Mouse (Mus musculus) hindbrain, embryonic 14.5 days (tissue): ENCODE results near the gene Fam149b. TPM values are rescaled to one million over a fixed set of nuclear protein-coding genes. Genes with fewer than 3 reads are reported as not detected.

Experiments
- ATAC-seq: fragments of 200-750 bp; cut with Nextera tagmentation; 2 replicates; pipeline ENCODE4 v1.8.0; 2017; ENCODE audit warnings: moderate number of reproducible peaks, mild to moderate bottlenecking, moderate TSS enrichment, moderate library complexity; ENCODE audit not compliant: low FRiP score
- DNase-seq: peaks from one replicate; pipeline ENCODE4 v3.0.0-alpha.2; 2015; ENCODE audit warnings: low spot score
- H3K27ac ChIP-seq: fragments of 300-500 bp; sonication (generic); 2 replicates; pipeline ENCODE4 v1.5.1; 2014; ENCODE audit warnings: mild to moderate bottlenecking, moderate library complexity
- H3K27me3 ChIP-seq: fragments of 300-500 bp; sonication (generic); 2 replicates; pipeline ENCODE4 v1.6.1; 2014; ENCODE audit warnings: mild to moderate bottlenecking, low read length, mixed read lengths; ENCODE audit not compliant: control insufficient read depth, insufficient read depth
- H3K36me3 ChIP-seq: fragments of 300-500 bp; sonication (generic); replicated peaks from 2 replicates; pipeline ENCODE4 v1.6.1; 2014; ENCODE audit not compliant: control insufficient read depth, insufficient read depth
- H3K4me1 ChIP-seq: fragments of 300-500 bp; sonication (generic); replicated peaks from 2 replicates; pipeline ENCODE4 v1.6.1; 2014; ENCODE audit warnings: antibody characterized with exemption, low read length, mixed read lengths; ENCODE audit not compliant: control insufficient read depth, insufficient read depth
- H3K4me2 ChIP-seq: fragments of 300-500 bp; sonication (generic); replicated peaks from 2 replicates; pipeline ENCODE4 v1.6.1; 2014; ENCODE audit warnings: mild to moderate bottlenecking, moderate library complexity
- H3K4me3 ChIP-seq: fragments of 300-500 bp; sonication (generic); replicated peaks from 2 replicates; pipeline ENCODE4 v1.5.1; 2014; ENCODE audit warnings: mild to moderate bottlenecking, low read length
- H3K9ac ChIP-seq: fragments of 300-500 bp; sonication (generic); 2 replicates; pipeline ENCODE4 v1.6.1; 2014
- H3K9me3 ChIP-seq: fragments of 300-500 bp; sonication (generic); 2 replicates; pipeline ENCODE4 v1.6.1; 2016; ENCODE audit warnings: low read length; ENCODE audit not compliant: control insufficient read depth
- WGBS: fragments of 180-500 bp; shearing (Covaris S2); extraction: QIAGEN DNeasy Blood & Tissue Kit; methylation state at CpG from one replicate; pipeline ENCODE4 v1.1.7; 2014; 5-methylcytosine and 5-hydroxymethylcytosine counted together
- polyA plus RNA-seq: library from polyadenylated mRNA; unstranded; fragments of >200 nt; fragmentation: Nextera tagmentation; extraction: Ambion mirVana; gene quantifications from 2 replicates; pipeline ENCODE4 v1.2.1, GENCODE M21; 2014

Fam149b gene
- polyA plus RNA-seq, 1 experiment from 2014 or later: 45.6 TPM

- Histone ChIP-seq H3K9ac (no peak overlapping the region), H3K4me3 (no peak overlapping the region), H3K27me3 (no peaks in the 10 kb centered on the region), H3K9me3 (no peaks in the 10 kb centered on the region), H3K4me1 (no peaks in the 10 kb centered on the region), H3K36me3 (no peaks in the 10 kb centered on the region), H3K27ac (no peak overlapping the region), H3K4me2 (no peak overlapping the region)
- ATAC-seq (no peak), DNase-seq (no peak)
- WGBS: 92% methylated on average over 6 of the region's 6 CpGs
Observed at GRCm38 (mm10) chr14:20423046-20423445, 75.1 kb downstream of the Fam149b start.

GRCm38 (mm10) chr14:20428593-20428992 is 80.6 kb downstream of the Fam149b start:
- Histone ChIP-seq H3K4me2 (no peak overlapping the region), H3K36me3 (no peaks in the 10 kb centered on the region), H3K4me1 (no peaks in the 10 kb centered on the region), H3K27me3 (no peaks in the 10 kb centered on the region), H3K4me3 (no peak overlapping the region), H3K9me3 (no peaks in the 10 kb centered on the region), H3K9ac (no peak overlapping the region), H3K27ac (no peak overlapping the region)
- 39% methylated on average over 1 of the region's 1 CpGs for WGBS
- ATAC-seq (no peak), DNase-seq (no peak)

GRCm38 (mm10) chr14:20429833-20430232 is 81.9 kb downstream of the Fam149b start:
- ATAC-seq (no peak), DNase-seq (no peak)
- H3K27me3 ChIP-seq: no peaks in the 10 kb centered on the region
- no peaks in the 10 kb centered on the region for H3K4me1 ChIP-seq
- H3K27ac ChIP-seq: no peak overlapping the region
- no peak overlapping the region for H3K9ac ChIP-seq
- H3K4me2 ChIP-seq: no peak overlapping the region
- no peaks in the 10 kb centered on the region for H3K36me3 ChIP-seq
- H3K9me3 ChIP-seq: no peaks in the 10 kb centered on the region
- WGBS: 74% methylated on average over 1 of the region's 1 CpGs
- H3K4me3 ChIP-seq: no peak overlapping the region

DNA sequence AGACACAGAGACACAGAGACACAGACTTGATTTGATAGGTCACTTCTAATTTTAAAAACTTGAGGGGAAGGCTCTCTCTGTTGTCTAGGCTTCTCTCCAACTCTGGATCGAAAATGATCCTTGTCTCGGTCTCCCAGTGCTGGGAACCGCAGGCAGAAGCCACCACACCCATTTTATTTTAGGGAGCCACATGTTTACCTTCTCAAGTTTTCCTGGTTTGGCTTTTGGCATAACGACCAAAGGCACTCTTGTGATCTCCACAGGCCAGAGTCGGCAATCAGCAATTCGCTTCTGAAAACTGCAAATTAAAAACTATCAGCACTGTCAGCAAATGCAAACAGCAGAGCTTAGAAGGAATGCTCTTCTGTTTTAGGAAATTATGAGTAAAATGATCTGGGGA is 83.8 kb downstream of the Fam149b start:
- Histone ChIP-seq H3K27ac (no peak overlapping the region), H3K4me1 (no peaks in the 10 kb centered on the region), H3K4me2 (no peak overlapping the region), H3K9ac (no peak overlapping the region), H3K9me3 (no peaks in the 10 kb centered on the region), H3K4me3 (no peak overlapping the region), H3K27me3 (no peaks in the 10 kb centered on the region), H3K36me3 (no peaks in the 10 kb centered on the region)
- DNase-seq (no peak), ATAC-seq (no peak)
- 78% methylated on average over 6 of the region's 6 CpGs for WGBS

DNA sequence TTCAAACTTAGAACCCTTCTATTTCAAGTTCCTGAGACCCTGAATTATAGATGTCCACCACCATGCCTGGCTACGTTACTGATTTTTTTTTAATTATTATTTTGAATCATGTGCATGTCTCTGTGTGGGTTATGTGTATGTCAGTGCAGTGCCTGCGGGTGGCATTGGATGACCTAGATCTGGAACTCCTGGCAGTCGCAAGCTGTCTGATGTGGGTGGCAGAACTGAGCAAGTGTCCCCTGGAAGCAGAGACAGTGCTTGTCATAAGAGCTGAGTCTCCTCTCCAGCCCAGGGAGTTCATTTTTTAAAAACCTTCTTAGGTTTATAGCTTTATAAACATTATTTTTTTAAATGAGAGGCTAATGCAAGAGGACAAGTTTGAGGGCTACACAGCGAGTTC is 84.5 kb downstream of the Fam149b start:
- Histone ChIP-seq H3K9ac (no peak overlapping the region), H3K36me3 (no peaks in the 10 kb centered on the region), H3K4me3 (no peak overlapping the region), H3K4me1 (no peaks in the 10 kb centered on the region), H3K4me2 (no peak overlapping the region), H3K27me3 (no peaks in the 10 kb centered on the region), H3K9me3 (no peaks in the 10 kb centered on the region), H3K27ac (no peak overlapping the region)
- 88% methylated on average over 4 of the region's 4 CpGs for WGBS
- DNase-seq (no peak), ATAC-seq (no peak)

Other genes with a start within 250 kb of the Fam149b start
- 11.1 and 14.9 TPM in 2 replicates for gene Saysd1, start 209.6 kb upstream of the Fam149b start, polyA plus RNA-seq
- gene Kcnk5, start 166.4 kb upstream of the Fam149b start, polyA plus RNA-seq: 0.65 and 1.2 TPM in 2 replicates
- gene Kcnk16, start 79.0 kb upstream of the Fam149b start, polyA plus RNA-seq: not detected in 2 replicates
- gene Nudt13, start 53.5 kb upstream of the Fam149b start, polyA plus RNA-seq: 10.4 and 10.8 TPM in 2 replicates
- 51.1 and 52.5 TPM in 2 replicates for gene Ecd, start within 50 bp of the Fam149b start, polyA plus RNA-seq
- 96.4 and 116 TPM in 2 replicates for gene Dnajc9, start 40.7 kb downstream of the Fam149b start, polyA plus RNA-seq
- 63.6 and 69.8 TPM in 2 replicates for gene Mrps16, start 45.5 kb downstream of the Fam149b start, polyA plus RNA-seq
- 1.3 and 1.4 TPM in 2 replicates for gene Cfap70, start 104.1 kb downstream of the Fam149b start, polyA plus RNA-seq
- gene Anxa7, start 132.0 kb downstream of the Fam149b start, polyA plus RNA-seq: 15.4 and 16.5 TPM in 2 replicates
- gene Mss51, start 148.7 kb downstream of the Fam149b start, polyA plus RNA-seq: 0.55 TPM in 2 replicates
- 121 and 123 TPM in 2 replicates for gene Ppp3cb, start 198.4 kb downstream of the Fam149b start, polyA plus RNA-seq